Mouse (Mus musculus) E14TG2a.4 (cell line): ENCODE results near the gene Otogl.

Experiments used
- CTCF ChIP-seq: conservative IDR thresholded peaks from 2 replicates; pipeline ENCODE4 v1.5.1; 2014; ENCODE audit warnings: low read length
- POU5F1 ChIP-seq: IDR thresholded peaks from 2 replicates; pipeline ENCODE4 v1.6.1; 2014; ENCODE audit warnings: low read length, borderline replicate concordance

DNA sequence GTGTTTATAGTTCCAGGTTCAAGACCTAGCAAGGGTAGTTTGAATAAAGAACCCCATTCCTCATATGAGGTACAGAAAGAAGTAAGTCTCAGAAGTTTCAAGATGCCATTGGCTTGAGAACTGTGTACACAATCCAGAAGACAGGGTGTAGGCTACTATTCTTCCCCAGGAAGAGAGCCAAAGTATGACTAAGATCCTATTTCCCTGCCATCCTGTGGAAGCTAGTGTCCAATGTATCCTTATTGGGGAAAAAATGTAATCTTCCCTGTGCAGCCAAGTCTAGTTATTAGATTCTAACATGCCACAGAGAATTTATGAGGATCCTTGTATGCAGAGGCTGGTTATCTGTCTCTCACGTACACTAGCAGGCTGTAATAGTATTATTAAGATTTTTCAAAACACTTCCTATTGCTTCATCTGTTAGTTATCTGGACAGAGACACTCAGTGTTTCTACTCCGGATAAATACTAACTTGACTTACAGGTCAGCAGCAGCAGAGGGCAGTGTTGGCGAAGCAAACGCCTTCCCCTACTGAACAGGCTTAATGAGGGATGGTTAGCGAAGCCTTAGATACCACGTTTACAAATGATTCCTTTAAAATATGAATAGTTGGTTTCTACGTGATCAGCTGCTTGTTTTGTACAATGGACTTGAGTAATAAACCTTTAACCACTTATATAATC lies 112.1 kb downstream of the Otogl start:
- TF ChIP-seq CTCF, result peak; percentile 34
- no peak for TF ChIP-seq POU5F1
